Comparison of ENCODE assay signal across 16 mouse cellular contexts in the genomic region with DNA sequence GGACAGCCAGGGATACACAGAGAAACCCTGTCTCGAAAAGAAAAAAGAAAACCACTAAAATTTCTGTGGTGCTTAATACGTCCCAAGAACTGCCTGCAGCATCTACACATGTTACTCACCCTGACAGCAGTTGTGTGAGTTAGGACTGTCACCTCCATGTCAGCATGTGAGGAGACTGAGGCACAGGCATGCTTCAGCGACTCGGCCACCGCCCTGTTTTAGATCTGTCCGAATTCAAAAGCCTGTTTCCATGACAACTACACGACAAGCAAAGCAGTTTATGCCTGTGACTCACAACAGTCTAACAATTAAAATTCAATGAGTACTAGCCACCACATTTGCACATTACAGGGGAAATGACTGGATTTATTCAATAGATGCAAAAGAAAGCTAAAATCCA.
"Had no signal": no experiment of that assay in that cellular context is flagged by ENCODE, and none has a peak within 500 bp of the region (broad histone marks: within the 10 kb centered on the region; RNA-seq: fewer than 3 reads in every experiment).

No protein-coding gene starts in this region.

- H3K9me3 ChIP-seq: limb, embryonic 15.5 days; liver, embryonic 12.5 days; midbrain, embryonic 12.5 days; stomach, embryonic 15.5 days had no signal

- H3K36me3 ChIP-seq: limb, embryonic 15.5 days; liver, embryonic 12.5 days; midbrain, embryonic 12.5 days; stomach, embryonic 15.5 days had no signal

- H3K9ac ChIP-seq: limb, embryonic 15.5 days; liver, embryonic 12.5 days; lung, embryonic 14.5 days; midbrain, embryonic 12.5 days; stomach, embryonic 15.5 days had no signal

- H3K4me3 ChIP-seq: layer of hippocampus, adult 2 months; limb, embryonic 15.5 days; liver, embryonic 12.5 days; midbrain, embryonic 12.5 days; stomach, embryonic 15.5 days had no signal

- ATAC-seq: liver, embryonic 12.5 days had no signal

- H3K4me1 ChIP-seq: limb, embryonic 15.5 days; liver, embryonic 12.5 days; stomach, embryonic 15.5 days had no signal

- DNase-seq: kidney, adult 18-20 months; kidney, postnatal 10 days; kidney, postnatal 4 days; left cerebral cortex, postnatal 4 days; lung, embryonic 14.5 days; lung, postnatal 10 days; lung, postnatal 4 days; retina, postnatal 1 day; right cerebral cortex, postnatal 14 days; thymus, adult 2 months; thymus, postnatal 25 days had no signal

- H3K4me2 ChIP-seq: limb, embryonic 15.5 days; liver, embryonic 12.5 days; lung, embryonic 14.5 days; midbrain, embryonic 12.5 days; stomach, embryonic 15.5 days had no signal

- H3K27me3 ChIP-seq: limb, embryonic 15.5 days; liver, embryonic 12.5 days; stomach, embryonic 15.5 days had no signal

- H3K27ac ChIP-seq: layer of hippocampus, adult 2 months; limb, embryonic 15.5 days; liver, embryonic 12.5 days; midbrain, embryonic 12.5 days; stomach, embryonic 15.5 days had no signal
